Mouse (Mus musculus) ovary, postnatal 10 days (tissue): ENCODE measurements at regions not wholly inside any gene's neighbourhood (a gene's known extent, or its start where the extent isn't known, plus 50 kb on each side); places are given as distances from the start of the nearest gene placed in this dataset.
A peak's percentile ranks its signal among the peaks of the same experiment; 100 is the strongest.

ENCODE experiments used
- DNase-seq: peaks from one replicate; pipeline ENCODE4 v3.0.0; 2022; ENCODE audit warnings: low spot score

DNA sequence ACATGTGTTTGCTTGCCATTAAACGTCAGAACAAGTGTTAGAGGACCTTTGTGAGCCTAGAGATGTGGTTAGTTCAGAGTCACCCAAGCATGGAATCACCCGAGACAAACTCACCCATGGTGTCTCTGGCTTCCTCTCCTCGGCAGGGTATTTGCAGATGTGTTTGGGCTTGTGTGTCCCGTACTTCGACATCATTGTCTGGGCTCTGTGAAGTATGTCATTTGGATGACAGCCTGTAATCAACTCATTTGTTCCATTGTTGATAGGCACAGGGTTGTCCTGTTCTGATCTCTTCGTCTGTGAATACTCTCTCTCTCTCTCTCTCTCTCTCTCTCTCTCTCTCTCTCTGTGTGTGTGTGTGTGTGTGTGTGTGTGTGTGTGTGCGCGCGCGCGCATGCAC lies 277.8 kb upstream of the Dynlrb2 start:
- no peak for DNase-seq

DNA sequence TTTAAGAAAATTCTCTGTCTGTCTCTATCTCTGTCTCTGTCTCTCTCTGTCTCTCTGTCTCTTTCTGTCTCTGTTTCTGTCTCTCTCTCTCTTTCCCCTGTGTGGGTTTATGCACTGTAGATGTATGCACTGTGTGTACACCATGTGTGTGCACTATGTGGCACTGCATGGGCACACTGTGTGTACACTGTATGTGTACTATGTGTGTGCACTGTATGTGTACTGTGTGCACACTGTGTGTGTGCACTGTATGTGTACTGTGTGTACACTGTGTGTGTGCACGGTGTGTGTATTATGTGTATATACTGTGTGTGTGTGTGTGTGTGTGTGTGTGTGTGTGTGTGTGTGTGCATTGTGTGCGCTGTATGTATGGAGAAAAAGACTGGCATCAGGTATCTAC lies 281.5 kb upstream of the Dynlrb2 start:
- DNase-seq, result no peak

DNA sequence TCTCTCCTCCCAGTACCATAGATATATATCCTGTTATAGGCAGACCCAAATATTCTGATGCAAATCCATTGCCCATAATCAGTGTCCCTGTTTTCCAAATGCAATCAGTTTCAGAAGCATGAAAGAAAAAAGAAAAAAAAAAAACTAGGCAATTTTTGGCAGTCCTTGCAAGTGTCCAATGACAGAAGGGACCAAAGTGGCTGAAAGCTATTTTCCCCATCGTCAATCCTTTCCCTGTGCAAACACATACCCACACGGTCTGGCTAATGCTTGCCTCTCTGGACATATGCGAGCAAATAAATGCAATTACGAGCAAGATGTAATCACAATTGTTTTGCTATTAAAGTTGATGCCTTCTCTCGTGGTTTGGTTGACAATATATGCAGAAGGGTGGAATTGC lies 288.9 kb upstream of the Dynlrb2 start:
- no peak for DNase-seq

DNA sequence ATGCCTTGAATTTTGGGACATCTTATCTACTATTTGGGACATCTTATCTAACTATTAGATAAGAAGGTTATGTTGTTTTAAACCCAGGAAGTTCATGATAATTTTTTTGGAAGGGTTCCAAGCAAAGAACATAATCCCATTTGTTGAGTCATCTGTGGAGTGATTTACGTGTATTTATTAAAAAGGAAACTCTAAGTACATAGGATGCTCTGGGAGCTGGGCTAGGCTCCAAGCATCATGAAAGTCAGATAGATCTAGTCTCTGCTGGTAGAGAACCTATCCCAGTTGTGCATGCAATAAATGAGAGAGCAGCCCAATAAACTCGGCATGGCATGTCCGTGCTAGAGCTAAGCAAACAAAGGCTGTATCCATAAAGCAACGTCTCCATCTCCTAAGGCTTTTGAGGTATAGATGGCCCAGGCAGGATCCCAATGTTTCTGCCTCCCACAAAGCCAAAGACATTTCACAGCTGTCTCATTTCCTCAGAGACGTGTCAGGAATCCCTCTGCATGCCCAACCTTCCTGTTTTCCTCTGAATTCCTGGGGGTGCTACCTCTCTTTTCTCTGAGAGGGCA lies 289.4 kb upstream of the Dynlrb2 start:
- DNase-seq, result no peak

DNA sequence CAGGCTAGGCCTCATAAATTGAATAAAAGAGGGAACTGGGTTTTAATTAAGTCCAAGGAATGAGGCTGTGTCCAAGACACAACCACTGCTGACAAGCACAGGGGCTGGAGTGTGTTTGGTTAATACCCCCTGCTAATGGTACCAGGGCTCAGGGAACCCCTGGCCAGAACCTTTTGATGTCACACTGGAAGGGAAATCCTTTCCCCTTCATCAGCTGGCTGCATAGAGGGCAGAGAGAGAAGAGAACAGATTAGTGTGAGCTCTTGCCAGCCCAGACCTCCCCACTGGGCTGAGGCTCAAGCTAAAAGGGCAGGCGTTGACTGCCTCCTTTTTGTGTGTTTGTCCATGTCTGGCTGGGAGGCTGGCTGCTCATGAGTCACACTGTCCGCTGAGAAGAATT lies 301.1 kb upstream of the Dynlrb2 start:
- no peak for DNase-seq

DNA sequence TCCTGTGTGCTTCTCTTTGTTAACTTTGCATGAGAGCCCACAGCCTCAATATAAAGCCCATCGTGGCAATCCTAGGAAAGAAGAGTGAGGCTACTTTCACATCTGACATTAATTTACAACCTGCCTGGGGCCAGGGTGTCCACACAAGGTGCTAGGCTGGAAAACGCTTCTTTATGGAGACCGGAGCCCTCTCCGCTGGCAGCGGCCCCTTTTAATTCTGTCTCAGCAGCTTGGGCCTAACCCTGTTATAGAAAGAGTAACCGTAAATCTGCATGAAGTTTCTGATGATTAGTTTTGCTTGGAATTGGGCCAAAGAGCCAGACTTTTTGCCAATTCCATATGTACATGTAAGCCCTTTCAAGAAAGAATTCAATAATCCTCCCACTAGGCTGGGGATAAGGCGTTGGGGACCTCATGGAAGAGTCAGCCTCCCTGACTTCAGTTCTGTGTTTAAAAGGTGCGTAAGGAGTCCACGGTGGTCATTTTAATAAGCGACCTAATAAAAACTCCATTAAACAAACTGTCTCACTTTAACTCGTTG lies 304.2 kb upstream of the Dynlrb2 start:
- no peak for DNase-seq

DNA sequence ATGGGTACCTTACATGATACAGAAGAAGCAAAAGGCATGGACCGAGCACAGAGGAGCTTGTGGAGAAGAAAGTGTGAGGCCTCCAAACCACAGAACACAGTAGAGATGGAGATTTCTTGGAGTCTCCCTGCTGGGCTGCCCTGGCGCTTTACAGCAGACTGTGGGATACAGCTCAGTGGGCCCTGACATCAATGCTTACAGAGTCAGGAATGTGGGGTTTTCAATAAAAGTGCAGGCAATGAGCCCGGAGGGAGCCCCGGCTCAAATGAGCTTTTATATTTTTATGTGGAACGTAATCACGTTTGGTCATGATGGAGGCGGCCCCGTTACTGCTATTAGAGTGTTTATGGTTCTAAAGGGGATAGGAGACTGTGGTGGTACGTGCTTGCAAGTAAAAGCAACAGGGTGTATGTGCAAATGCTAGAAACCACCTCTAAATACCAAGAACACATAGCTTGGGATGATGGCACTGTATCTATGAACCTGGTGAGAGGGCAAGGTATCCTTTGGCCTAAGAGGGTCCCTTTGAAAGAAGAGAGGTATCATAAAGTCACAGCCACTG lies 308.1 kb upstream of the Dynlrb2 start:
- DNase-seq, result no peak

DNA sequence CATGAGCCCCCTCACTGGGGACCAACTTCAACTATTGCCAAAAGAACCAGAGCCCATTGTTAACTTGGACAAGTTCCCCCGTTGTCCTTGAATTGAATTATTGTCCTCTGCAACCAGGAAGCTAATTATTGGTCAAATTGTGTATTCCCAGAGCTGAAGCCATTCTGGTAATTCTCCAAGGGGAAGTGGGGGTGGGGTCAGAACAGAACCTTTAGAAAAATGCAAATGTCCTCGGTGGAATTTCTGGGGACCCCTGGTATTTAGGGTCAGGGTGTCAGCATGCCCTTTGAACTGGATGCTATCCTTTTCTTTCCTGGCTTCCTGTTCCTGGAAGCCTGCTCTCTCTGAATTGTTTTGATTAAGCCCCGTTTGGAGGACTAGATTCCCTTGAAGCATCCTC lies 312.7 kb upstream of the Dynlrb2 start:
- no peak for DNase-seq

DNA sequence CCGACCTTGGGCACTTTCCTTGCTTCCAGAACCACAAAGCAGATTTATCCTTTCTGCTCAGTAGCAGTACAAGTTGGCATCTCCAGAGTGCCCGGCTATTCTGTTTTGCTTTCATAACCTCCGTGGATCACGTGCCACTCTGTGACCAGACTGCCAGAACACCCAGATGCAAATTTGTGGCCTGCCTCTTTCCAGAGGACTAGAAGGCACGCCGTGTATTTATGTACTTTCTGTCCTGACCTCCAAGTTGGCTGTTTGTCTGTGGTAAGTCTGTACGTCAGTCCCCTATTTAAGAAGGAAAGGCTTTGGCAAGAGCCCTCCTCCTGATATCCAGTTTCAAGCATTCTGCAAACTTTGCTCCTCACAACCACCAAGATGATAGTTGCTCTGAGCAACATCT lies 319.6 kb upstream of the Dynlrb2 start:
- DNase-seq, result no peak

DNA sequence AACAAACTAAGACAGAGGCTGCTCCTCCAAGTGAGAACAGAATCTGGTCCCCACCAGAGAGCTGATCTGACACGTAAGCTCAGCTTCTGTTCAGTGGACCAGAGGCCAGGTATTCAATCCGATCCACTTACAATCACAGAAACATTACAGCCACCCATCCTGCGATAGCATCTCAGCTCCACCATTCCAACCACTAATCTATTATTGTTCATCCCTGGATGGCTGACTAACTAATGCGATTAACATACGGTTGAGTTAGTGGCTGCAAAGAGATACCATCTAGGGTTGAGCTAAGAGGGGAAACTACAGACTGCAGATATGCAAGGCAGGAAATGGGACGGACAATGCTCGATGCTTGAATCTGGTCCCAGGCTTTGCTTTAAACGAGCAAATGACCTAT lies 320.5 kb upstream of the Dynlrb2 start:
- DNase-seq, result no peak

DNA sequence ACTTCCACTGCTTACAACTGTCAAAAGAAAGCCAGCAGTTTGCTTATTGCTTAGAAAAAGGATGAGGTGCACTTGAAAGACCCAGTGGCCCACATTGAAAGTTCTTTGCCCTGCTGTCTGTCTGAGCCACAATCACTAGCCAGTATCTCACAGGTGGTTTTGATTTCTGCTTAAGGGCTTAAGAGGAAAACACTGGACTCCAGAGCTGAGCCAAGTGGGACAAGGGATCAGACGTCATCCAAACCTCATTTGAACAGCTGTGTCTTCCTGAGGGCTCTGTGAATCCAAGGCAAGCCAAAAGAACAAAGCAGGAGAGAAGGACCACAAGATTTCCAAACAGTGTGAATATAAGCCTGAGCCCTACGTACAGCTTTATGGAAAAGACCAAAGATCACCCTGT lies 326.8 kb upstream of the Dynlrb2 start:
- no peak for DNase-seq

DNA sequence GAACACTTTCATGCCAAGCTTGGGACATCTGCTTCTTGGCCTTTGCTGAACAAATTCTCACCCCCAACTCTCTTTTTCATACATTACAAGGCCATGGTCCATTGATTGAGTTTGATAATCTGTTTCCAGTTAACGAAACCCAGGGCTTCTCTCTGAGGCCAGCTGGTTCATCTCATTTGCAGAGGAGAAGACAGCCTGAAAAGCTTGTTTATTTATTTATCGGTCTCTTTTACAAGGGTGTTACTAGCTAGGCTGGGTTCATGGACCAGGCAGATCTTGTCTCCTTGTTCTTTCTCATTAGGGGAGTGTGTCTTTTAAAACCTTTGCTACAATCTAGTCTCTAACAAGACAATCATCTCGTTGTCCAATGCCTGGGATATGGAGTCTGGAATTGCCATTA lies 329.9 kb upstream of the Dynlrb2 start:
- DNase-seq, result no peak

DNA sequence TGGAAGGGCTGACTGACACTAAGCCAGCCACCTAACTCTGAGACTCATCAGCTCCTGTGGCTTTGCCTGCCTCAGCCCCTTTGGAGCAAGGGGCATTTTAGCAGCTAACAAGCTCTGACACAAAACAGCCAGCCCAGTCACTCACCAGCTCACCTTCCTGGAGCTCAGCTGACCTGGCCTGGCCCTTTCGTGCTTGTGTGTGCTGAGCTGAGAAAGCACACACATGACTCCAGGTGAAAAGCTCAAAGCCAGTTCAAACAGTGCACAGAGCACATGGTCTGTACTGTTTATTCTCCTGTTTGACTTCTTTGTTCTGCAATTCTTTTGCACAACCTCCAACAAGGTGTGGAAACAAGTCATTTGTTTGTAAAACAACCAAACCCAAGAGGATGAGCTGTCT lies 330.8 kb upstream of the Dynlrb2 start:
- DNase-seq, result no peak

DNA sequence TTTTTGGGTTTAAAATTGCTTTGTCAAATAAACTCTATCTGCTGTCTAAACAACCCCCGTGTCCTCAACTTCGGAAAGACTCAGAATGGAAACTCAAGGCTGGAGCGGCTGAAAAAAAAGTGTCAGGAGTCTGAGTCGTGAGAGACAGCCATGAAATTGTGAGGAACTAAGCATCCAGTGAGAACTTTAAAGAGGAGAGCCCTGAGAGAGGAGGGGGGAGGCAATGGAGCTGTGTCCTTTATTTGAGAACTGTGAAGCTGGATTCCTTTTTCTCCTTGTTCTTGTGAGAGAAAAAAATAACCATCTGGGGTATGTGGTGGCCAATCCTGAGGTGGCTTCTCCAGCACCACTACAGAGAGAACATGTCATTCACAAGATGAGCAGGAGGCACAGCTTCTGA lies 336.9 kb upstream of the Dynlrb2 start:
- DNase-seq, result no peak

DNA sequence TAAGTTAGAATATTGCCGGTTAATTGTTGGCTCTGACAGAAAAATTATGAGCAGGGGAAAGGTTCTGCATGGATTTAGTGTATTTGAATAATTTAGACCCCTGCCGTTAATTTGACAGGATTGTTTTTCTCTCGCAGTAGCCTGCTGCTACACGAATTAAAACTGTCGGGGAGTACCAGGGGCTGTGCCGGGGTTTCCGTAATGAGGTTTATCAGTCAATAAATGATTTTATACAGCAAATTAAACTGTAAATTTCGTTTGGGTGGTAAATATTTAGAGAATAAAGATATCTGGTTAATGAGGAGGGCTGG lies 339.8 kb upstream of the Dynlrb2 start:
- DNase-seq, result no peak

DNA sequence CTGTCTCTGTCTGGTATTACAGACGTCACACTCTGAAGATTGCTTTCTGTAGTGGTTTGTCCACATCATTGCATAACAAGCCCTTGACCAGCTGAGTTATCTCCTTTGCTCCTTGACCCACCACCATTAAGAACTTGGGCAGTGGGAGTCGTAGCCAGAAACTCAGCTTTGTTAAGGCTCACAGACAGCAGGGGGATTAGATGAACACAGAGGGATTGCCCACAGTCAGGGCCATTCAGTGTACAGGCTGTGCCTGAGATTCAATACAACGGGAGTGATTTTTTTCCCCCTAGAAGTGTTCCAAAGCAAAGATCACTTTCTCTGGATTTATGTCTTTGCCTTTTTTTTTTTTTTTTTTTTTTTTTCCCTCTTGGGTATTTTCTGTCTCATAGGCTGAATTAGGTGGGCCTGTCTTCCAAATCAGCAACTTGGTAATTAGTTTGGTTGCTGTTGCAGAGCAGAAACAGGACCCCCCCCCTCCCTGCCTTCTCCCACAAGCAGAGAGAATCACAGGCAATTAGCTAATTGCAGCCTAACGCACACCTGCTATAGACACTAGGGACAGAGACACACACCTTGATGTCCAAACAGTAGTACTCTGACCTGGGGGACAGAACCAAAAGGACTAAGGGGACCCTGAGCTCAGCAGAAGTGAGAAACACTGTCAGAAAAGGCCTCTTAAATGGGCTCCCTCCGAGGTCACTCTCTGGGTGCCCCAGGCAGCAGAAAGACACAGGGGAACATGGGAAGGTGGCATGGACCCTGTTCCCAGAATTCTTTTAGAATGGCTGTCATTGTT lies 340.4 kb upstream of the Dynlrb2 start:
- no peak for DNase-seq

DNA sequence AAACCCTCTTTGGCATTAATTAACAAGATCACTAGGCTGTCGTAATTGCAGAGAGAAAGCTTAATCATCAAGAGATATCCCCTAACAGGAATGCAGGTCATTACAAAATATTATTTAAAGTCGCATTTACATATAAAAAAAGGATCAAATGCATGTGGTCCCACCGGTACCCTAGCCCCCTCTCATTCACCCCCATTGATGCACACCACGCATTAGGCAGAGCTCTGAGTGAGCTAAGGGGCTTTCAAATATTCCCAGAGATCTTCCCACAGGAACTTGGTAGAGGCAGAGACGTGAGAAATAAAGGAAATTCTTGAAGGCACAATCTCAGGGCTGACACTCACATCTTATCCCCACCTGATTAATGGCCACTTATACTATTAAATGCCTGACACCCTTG lies 343.8 kb upstream of the Dynlrb2 start:
- no peak for DNase-seq

DNA sequence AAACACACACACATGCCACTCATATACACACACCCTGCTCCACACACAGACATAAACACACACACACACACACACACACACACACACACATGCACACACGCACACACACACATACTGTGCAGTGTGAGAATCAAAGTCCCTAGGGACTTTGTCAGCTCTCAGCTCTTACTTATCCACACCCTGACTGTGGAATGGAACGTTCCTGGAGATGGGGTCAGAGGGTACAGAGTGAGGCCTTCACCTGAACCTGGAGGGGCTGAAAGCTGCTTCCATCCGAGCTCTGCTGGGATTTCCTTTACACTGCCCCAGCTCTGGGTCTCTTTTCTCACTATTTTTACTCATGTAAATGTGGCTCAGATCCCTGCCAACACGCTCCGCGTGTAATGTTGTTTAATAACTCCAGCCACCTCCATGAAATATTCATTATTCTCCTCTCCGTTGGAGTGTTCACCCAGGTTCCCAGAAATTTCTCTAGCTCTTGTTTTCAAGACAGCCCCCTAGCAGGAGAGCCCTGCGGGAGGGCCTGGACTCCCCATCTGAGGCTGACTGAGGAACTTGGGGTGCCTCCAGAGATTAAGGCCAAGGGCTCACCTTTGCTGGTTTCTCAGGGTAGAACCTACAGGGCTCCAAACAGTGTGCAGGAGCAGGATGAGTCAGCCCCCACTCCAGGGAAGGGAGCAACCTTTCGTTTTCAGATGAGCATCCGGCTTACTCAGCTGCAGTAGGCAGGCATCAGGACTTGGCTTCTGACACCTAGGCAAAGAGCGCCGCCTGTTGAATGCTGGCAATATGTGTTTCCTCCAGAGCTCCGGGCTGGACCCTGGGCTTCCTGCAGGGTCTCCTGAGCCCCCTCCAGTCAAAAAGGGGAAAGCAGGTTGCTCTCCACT lies 360.8 kb upstream of the Dynlrb2 start:
- peak; percentile 27 for DNase-seq

DNA sequence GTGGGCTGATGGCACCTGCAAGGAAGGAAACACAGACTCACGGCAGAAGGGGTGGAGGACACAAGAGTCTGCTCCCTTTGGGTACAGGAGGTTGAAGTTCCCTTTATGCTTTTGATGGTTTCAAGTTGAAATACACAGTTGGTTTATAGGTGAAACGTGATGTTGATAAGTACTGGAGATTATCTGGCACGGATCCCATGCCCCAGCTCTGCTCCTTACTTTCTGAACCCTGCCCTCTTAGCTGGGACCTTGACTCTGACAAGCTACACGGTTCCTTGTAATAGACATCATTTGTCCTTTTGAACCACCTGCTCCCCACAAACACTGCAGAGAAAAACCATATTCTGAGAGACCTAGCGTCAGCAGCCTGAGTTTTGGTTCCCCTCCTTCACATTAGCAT lies 363.4 kb upstream of the Dynlrb2 start:
- no peak for DNase-seq

DNA sequence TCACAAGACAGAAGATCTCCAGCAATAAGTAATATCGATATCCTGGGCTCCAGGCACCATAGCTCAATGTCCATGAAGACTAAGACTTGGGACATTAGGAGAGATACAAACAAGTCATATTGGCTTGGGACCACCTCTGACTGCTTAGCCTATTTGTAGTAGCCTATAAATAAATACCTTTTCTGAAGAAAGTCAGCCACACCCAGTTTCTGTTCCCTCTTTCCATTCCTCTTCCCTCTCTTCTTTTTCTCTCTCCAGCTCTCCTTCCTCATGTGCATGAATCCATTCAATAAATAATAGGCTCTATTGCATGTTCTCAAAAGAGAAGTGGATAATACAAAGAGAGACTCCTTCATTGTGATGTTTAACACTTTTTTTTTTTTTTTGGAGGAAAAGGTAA lies 364.8 kb upstream of the Dynlrb2 start:
- DNase-seq, result no peak

DNA sequence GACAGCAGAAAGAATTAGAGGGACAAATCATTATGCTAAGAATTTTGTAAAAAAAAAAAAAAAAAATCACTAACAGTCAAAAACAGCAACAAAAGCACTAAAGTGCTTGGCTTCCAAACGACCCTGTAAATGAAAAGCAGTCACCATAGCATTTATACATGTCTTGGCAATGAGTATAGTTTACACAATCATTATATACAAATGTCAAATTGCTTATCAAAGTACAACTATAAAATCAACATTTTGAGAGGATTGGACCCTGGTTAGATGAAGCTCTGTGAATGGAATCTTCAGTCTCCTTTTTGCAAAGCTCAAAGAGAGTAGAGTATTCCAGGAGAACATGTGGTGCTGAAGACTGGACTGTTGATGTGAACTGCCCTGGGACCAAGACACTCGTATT lies 367.0 kb upstream of the Dynlrb2 start:
- no peak for DNase-seq

DNA sequence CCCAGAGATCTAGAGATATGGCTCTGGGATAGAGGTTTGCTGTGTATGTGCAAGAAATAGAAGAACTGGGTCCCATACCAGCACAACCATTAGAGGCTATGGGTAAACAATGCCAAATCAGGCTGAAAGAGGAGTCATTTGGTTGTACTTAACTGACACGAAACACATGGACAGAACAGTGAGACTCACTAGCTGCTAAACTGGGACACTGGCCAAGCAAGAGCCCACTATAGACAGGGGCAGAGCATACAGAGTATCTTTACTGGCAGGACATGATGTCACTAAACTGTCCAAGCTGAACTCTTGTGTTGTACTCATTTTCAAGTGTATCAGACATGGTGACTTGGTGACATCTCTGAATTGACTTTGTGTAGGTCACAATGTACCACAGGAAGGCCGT lies 371.3 kb upstream of the Dynlrb2 start:
- no peak for DNase-seq

DNA sequence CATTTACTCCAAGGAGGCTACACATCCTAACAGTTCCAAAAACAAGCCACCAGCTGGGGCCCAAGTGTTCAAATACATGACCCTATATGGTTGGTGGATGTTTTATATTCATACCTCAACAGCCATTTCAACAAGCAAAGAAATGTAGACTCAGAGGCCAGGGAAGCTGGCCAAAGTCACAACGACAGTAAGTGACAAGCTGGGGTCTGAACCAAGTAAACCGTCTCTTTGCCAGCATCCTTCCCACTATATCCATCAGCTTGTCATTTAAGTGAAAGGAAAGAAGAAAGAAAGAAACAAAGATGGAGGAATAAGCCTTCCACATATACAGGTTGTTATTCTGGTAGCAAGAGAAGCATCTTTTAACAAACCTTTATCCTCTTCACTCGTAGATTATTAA lies 371.7 kb upstream of the Dynlrb2 start:
- no peak for DNase-seq
